Mouse (Mus musculus): Measurements from ENCODE around the gene Slc39a5. TPM values are rescaled to one million over a fixed set of nuclear protein-coding genes. Genes with fewer than 3 reads are reported as not detected.

The Slc39a5 gene
- total RNA-seq (2021) = not detected
- long read RNA-seq, experiment 1 = 0 reads
- long read RNA-seq, experiment 2 = 0 reads

DNA sequence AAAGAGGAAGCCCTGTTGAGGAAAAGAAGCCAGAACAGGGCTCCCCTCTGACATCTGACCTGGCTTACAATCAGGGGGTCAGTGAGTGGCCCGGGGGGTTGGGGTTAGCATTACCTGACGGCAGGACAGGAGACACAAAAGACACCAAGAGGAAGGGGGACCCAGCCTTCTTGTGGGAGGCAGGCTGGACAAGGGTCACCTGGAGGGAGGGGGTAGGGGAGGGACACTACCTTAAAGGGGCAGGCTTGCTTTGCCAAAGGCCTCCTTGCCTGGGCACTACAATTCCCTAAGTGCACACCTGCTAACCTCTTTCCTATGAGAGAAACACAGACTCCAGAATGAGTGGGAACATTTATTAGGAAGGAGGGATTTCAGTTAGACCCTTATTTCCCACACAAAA, at the start of gene Slc39a5:
TSS of gene Slc39a5 (minus strand) at position 174 of the 400 bp plus-strand sequence.
- DNase-seq = no peak

- DNase-seq = peak in 1 of 2 experiments; percentile 30
Measured at GRCm38 (mm10) chr10:128445407-128445806, 44.4 kb upstream of the Slc39a5 start.

GRCm38 (mm10) chr10:128444354-128444753, 43.3 kb upstream of the Slc39a5 start:
- DNase-seq = no peak

DNA sequence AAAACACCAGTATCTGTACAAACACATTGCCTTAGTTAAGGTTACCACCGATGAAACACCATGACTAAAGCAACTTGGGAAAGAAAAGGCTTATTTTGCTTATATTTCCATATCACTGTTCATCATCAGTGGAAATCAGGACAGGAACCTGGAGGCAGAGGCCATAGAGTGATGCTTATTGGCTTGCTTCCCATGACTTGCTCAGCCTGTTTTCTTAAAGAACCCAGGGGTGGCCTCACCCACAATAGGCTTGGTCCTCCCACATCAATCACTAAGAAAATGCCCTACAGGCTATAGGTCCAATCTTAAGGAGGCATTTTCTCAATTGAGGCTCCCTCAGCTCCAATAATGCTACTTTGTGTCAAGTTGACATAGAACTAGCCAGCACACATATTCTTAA, 41.7 kb upstream of the Slc39a5 start:
- DNase-seq = no peak

DNA sequence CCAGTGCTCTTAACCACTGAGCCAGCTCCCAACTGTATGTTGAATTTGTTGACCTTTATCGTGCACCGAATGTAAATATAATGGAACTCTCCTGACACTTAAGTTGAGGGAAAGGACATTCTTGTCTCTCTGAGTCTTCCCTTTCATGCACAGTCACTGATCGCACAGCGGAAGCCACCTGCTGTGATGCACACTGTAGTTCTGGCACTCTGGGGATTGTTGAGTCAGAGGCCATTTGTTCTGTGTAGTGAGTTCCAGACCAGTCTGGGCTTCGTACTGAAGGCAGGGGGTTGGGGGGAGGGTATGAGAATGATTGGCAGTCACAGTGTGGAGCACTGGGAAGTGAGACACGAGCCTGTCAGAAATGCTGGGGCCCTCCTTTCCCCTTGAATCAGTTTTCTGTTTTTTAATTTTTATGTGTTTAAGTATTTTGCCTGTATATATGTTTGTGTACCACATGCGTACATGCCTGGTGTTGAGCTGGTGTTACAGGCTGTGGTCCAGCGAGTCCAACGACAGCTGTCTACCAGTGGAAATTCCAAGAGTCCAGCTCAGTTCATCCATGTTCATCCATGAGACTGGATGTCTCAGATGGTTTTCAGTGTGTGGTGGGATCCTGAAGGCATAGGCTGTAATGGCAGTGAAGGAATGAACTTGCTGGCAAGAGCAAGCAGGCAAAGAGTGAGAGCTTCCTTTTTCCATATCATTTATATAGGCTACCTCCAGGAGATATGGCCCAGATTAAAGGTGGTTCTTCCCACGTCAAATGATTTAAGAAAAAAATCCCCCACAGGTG, 40.5 kb upstream of the Slc39a5 start:
- DNase-seq = no peak

DNA sequence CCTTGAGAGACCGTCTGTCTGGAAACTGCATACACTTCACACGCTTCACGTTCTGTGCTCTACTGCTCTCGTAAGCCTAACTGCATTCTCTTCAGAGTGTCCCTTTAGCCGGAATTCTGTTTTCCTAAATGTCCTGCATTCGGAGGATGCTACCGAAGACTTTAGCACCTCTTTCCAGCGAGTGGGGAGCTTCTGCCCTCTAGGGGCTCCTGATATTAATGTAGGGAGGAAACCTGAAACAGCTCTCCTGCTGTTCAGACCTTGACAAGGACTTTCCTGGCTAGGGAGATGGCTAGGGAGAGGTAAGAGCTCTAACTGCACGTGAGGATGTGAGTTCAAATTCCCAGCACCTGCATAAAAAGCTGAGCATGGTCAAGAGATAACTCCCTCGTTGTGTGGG, 39.4 kb upstream of the Slc39a5 start:
- peak in 1 of 2 experiments; percentile 39 for DNase-seq

DNA sequence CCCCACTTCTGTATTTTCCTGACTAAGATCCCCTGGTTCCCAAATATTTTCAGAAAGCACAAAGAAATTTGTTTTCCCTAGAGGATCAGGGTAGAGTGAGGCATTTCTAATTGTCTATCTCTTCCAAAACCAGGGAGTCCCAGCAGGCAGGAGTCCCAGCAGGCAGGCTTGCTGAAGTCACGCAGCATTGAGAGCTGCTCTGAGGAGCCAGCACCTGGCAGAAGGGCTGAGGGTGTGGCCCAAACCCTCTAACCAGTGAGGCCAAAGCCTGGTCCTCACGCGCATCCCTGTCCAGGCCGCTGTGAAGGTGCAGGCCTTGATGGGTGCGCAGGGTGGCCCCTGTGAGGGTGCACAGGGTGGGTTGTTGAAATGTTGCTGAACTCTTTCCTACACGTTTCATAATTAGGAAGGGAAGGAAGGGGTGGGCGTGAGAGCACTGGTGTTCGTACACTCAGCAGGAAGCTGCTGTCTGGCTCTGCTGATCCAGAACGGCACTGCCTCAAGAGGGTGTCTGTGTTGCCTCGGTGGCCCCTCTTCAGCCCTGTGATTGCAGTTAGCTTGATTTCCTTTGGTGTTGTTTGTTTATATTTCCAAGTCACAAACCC, 37.7 kb upstream of the Slc39a5 start:
- DNase-seq = peak; percentile 24 to 40

- no peak for DNase-seq
Measured at GRCm38 (mm10) chr10:128436376-128436775, 35.3 kb upstream of the Slc39a5 start.

DNA sequence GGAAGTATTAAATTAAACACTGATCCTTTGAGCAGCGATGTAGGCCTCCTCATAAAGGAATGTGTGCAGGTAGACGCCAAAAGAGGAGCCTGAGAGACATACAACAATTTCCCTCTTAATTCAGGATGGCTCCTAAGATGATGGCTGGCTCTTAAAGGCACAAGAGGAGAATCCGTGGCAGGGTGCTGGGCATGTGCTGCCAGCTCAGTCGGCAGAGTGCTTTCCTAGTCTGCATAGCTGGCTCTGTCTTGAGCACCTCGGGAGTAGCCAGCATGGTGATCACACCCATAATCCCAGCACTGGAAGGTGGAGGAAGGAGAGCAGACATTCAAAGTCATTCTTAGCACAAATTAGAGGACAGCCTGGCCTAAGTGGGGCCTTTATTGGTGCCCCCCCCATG, 34.8 kb upstream of the Slc39a5 start:
- peak in 1 of 2 experiments; percentile 18 for DNase-seq

GRCm38 (mm10) chr10:128435186-128435823, 34.3 kb upstream of the Slc39a5 start:
- DNase-seq = peak; percentile 75 to 80

DNA sequence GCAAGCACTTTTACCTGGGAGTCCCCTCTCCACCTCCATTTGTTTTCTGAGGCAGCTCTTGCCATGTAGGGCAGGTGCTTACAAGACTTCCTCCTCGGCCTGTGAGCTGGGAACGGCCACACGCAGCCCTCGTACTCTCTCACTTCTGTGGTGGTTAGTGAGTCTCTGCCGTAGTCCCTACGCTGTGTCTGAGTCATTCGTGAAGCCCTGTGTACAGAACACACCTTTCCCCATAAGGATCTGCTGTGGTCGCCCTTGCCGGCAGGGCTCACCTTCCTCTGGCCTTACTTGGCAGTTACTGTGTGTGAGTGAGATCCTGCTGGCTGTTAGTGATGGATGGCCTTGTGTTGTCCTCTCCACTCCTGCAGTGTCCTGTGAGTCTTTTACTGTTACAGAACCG, 33.7 kb upstream of the Slc39a5 start:
- no peak for DNase-seq

- DNase-seq = no peak
Measured at GRCm38 (mm10) chr10:128433417-128433816, 32.4 kb upstream of the Slc39a5 start.

- no peak for DNase-seq
Measured at GRCm38 (mm10) chr10:128429454-128429853, 28.4 kb upstream of the Slc39a5 start.

- DNase-seq = no peak
Measured at GRCm38 (mm10) chr10:128429052-128429451, 28.0 kb upstream of the Slc39a5 start.

GRCm38 (mm10) chr10:128425260-128425659, 24.2 kb upstream of the Slc39a5 start:
- no peak for DNase-seq

GRCm38 (mm10) chr10:128424604-128425003, 23.6 kb upstream of the Slc39a5 start:
- peak in 1 of 2 experiments; percentile 45 for DNase-seq

DNA sequence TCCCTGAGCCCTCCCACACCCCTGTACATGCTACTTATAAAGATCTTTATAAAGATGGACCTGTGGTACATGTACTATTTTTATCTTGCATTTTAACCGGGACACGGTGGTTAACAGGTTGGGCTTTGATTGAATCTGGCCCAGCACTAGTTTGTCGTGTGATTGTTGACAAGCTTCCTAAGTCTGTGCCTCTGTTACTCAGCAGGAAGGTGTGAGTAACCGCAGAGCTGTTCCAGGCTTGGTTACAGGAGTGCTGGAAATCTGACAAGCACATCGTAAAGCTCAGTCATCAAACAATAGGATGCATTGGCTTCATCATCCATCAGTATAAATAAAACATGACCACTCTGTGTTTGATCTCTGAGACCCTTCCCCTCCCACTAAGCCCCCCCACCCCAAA, 21.4 kb upstream of the Slc39a5 start:
- DNase-seq = no peak

DNA sequence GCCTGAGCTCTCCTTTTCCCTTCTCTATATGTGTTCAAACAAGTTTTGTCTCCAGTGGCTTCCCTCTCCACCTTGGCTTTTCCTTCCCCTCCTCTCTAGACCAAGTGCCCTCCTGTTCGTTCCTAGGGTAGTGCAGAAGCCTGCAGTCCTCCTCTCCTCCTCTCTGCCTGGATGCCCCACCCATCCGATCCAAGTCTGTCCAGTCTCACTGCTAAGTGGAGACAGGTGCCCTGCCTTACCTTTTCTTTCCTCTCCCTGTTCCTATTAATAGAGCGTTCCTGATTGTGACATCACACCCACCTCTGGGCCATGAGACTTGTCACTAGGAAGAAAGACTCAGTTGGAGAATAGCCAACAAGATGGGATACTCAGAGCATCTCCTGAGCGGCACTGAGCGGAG, 13.8 kb upstream of the Slc39a5 start:
- no peak for DNase-seq

DNA sequence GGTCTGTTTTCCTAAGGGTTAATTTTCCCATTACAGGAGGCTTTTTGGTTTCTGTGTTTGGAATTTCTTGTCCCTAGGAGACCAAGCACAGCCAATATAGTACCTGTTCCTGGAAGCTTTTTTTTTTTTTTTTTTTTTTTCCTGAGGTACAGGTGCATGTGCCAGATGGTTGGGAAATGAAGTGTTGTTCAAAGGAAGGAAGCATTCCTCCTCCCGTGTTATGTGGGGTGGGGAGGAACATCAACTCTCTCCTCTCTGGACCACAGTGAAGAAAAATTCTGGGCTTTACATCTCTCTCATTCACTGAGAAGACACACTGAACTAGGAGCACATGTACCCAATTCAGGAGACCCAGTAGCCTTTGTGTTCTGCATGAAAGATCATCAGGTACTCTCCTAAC, 12.0 kb upstream of the Slc39a5 start:
- DNase-seq = no peak

GRCm38 (mm10) chr10:128412558-128412957, 11.5 kb upstream of the Slc39a5 start:
- DNase-seq = no peak

DNA sequence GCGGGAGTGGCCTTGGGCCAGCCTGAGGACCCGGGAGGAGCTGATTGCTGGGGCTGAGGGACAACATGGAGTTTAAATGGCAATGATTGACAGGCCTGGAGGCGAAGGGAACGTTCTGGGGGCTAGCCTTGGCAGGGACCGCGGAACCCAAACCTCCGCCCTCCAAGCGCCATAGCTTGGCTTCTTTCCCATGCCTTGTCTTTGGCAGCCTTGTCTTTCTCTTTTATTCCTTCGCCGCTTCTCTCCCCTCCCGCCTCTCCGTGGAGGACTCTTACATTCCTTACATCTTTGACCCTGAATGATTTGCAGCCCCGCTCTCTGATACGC, 11.0 kb upstream of the Slc39a5 start:
- no peak for DNase-seq

DNA sequence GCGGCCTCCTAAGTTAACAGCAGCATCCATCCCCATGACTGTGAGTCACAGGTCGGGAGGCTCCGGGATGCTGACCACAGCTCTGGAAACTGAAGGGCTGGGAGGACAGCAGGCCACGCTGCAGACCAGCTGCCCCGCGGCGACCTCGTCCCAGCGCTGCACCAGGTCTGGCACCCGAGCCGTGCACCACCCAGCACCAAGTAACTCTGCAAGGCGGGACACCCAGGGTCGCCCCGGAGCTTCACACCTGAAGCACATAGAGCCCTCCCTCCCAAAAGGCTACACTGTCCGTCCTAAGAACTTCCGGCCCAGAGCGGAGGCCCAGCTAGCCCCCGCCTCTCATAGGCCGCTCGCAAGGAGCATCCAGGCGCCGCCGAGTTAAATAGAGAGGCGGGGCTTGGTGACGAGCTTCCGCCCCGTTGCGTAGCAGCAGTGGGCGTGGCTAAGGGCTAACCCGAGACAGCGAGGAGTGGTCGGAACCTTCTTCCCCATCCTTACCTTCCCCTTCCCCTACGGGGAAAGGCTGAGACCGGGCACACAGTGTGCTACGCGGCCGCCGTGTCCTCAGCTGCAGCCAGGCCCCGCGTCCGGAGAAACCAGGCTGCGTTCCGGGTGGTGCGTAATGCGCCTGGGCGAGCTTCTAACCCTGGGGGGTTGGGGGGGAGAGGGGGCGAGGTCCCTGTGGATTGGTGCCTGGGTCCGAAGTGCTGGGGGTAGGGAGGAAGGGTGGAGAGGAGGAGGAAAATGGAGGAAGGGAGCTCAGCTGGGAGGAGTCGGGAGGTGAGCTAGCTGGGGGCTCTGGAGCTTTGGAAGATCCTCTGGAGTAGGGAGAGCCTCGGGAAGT, 10.4 kb upstream of the Slc39a5 start, which contains the start of the genes Nabp2 and Rnf41:
TSS of gene Nabp2 (minus strand) at position 282 of the 844 bp plus-strand sequence.
TSS of gene Rnf41 (plus strand) at position 447 of the 844 bp plus-strand sequence.
- DNase-seq = peak; percentile 98

All from heart, adult 18-20 months (tissue).